Mouse (Mus musculus): ENCODE measurements around the gene Tenm3.

- TF ChIP-seq CTCF (IDR thresholded peaks at IDR 0.05; ENCODE audit: borderline replicate concordance, control insufficient read depth, extremely low read depth, insufficient read depth, low read length, poor library complexity) (no peak), POLR2A (IDR thresholded peaks at IDR 0.05; ENCODE audit: control insufficient read depth, extremely low read depth, insufficient read depth, low read length, poor library complexity) (no peak)
Measured at GRCm38 (mm10) chr8:48601621-48602020, 242.1 kb downstream of the Tenm3 start.

Data from thymus, adult 2 months (tissue).